Mouse (Mus musculus): ENCODE measurements around the gene Col13a1. TPM values are rescaled to one million over a fixed set of nuclear protein-coding genes. Genes with fewer than 3 reads are reported as not detected.

The Col13a1 gene
- total RNA-seq, 2 experiments from 2014 or later: not detected

DNA sequence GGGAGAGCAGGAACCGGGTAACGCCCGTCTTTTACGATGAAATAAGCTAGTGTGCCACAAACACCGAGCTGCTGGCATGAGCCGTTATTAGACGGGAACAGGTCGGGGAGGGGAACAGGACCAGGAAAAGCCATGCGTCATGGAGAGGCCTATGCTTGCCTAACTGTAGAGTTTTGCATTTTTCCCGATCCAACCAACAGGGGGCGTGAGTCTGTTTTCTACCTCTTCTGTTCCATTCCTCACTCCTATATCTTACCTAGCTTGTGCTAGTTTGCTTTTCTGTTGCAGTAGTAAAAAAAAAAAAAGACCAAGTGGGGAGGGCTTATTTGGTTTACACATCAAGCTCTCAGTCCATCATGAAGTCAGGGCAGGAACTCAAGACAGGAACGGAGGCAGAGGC lies 61.8 kb downstream of the Col13a1 start:
- ATAC-seq (replicated peaks; ENCODE audit: low FRiP score, poor library complexity, severe bottlenecking): no peak

DNA sequence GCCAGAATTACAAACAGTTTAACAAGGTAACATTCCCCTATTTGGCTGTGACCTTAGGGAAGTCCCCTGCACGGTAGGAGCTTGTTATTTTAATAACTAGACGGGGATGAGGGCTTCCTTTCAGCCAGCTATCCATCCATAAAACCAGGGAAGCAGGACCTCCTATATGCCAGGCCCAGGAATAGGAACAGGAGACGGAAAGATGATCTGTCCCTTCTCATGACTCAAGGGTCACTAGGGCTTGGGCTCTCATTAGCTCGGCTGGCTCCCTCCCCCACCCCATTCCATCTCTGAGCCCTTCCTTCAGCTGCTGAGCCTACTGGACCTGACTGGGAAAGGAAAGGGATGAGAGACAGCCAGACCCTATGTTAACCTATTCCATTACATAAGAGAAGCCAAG lies 67.1 kb downstream of the Col13a1 start:
- no peak for ATAC-seq (replicated peaks; ENCODE audit: low FRiP score, poor library complexity, severe bottlenecking)

- no peak for ATAC-seq (replicated peaks; ENCODE audit: low FRiP score, poor library complexity, severe bottlenecking)
Observed at GRCm38 (mm10) chr10:61909004-61909403, 69.9 kb downstream of the Col13a1 start.

- ATAC-seq (replicated peaks; ENCODE audit: low FRiP score, poor library complexity, severe bottlenecking): no peak
Observed at GRCm38 (mm10) chr10:61906226-61906625, 72.7 kb downstream of the Col13a1 start.

GRCm38 (mm10) chr10:61905308-61905707 lies 73.6 kb downstream of the Col13a1 start:
- ATAC-seq (replicated peaks; ENCODE audit: low FRiP score, poor library complexity, severe bottlenecking): no peak

DNA sequence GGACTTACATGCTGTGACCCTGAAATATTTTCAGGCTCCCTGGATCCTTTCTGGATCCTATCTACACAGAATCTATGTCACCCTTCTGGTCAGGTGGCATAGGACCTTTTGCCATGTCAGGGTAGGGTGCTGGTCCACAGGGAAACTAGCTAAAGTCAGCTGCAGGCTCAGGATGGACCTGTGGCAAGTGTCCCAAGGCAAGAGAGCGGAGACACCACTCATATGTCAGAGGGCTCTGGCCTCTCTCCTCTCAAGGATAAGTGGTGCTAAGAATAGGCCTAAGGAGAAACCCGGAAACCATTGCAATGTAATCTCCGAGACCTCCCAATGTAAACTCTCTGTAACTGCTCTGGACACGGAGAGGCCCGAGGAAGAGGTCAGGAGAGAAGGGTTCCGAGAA lies 80.8 kb downstream of the Col13a1 start:
- no peak for ATAC-seq (replicated peaks; ENCODE audit: low FRiP score, poor library complexity, severe bottlenecking)

DNA sequence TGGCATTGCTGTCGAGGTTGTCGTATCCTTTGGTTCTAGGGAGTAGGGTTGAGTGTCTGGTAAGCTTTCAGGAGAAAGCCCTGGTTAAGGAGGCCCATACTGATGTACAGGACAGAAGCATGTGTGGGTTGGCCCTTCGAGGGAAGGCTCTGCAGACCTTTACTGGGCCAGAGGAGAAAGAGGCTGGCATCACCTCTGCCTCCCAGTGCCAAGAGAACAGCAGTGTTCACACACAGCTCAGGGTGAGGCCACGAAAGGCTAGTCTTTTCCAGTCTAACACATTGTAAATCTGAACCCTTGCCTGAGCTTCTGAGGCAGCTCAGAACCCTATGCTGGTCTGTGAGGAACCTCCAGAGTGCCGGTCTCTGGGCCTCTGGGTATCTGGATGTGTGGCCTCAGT lies 84.3 kb downstream of the Col13a1 start:
- ATAC-seq (replicated peaks; ENCODE audit: low FRiP score, poor library complexity, severe bottlenecking): no peak

DNA sequence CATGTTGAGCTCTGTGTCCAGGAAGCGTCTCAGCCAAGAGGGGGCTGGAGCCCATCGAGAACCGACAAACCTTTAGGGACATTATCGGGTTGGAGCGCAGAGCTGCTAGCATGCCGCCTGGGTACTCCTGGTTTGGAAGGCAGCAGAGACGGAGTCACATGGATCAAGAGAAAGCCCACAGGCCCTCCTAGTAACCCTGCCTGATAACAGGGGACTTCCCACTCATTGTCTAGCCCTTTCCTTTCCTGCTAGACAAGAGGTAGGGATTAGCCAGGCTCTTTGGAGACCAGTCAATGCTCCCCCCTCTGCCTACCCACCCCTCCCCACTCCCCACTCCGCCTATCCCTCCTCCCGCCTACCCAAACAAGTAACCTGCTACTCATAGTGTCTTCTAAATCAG lies 87.8 kb downstream of the Col13a1 start:
- ATAC-seq (replicated peaks; ENCODE audit: low FRiP score, poor library complexity, severe bottlenecking): no peak

DNA sequence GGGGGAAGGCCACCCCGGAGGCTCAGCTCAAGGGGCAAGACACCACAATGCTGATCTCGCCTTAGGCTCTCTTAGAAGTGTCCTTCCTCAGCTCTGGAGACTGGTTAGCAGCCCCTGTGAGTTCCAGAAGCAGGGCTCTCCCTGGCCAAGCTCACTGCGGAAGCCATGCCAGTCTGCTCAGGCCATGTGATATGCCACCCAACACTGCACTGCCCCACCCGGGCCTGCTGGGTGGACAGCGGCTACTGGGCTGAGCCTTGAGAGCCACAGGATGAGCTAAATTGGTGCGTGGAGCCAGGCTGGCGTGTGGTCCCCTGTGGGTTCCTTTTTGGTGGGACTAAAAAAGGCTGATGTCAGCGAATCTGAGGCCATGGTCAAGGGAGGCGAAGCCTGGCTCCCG lies 88.6 kb downstream of the Col13a1 start:
- ATAC-seq (replicated peaks; ENCODE audit: low FRiP score, poor library complexity, severe bottlenecking): no peak

DNA sequence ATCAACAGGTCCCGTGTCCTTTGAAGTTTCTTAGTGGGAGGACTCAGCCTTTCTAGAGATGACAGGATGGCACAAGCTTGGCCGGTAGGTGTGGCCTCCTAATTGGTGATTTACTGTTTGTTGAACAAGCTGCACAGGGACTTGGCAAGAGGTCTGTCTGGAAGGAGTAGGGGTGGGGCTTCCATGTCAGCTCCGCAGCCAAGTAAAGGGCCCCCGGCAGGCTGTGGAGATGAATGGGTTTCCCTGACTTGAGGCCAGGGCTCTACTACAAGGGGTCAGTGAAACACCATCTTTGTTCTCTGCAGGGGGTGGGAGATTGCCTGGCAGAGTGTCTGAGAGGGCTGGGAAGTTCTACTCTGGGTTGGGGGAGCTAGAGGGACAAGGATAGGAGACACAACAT lies 99.5 kb downstream of the Col13a1 start:
- ATAC-seq (replicated peaks; ENCODE audit: low FRiP score, poor library complexity, severe bottlenecking): no peak

- no peak for ATAC-seq (replicated peaks; ENCODE audit: low FRiP score, poor library complexity, severe bottlenecking)
Observed at GRCm38 (mm10) chr10:61877787-61878186, 101.1 kb downstream of the Col13a1 start.

GRCm38 (mm10) chr10:61869796-61870195 lies 109.1 kb downstream of the Col13a1 start:
- ATAC-seq (replicated peaks; ENCODE audit: low FRiP score, poor library complexity, severe bottlenecking): no peak

GRCm38 (mm10) chr10:61866045-61866580 lies 112.8 kb downstream of the Col13a1 start:
- ATAC-seq (replicated peaks; ENCODE audit: low FRiP score, poor library complexity, severe bottlenecking): no peak

DNA sequence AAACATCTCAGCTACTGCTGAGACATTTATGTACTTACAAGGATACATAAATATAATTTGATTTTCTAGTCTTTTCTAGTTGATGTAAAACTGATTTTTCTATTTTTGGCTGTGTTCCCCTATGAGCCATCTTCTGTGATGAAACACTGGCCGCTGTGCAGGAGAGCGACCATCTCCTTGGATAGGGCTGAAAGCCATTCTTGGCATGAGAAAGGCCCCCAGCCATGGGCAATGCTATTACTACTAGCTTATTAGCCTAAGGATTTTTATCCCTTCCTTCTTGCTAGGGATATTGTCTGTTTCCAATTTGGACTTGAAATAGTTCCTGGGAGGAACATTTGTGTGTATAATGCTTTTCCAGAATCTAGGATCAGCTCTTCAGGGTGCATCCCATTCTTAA lies 119.5 kb downstream of the Col13a1 start:
- no peak for ATAC-seq (replicated peaks; ENCODE audit: low FRiP score, poor library complexity, severe bottlenecking)

- no peak for ATAC-seq (replicated peaks; ENCODE audit: low FRiP score, poor library complexity, severe bottlenecking)
Observed at GRCm38 (mm10) chr10:61855139-61855675, 123.7 kb downstream of the Col13a1 start.

DNA sequence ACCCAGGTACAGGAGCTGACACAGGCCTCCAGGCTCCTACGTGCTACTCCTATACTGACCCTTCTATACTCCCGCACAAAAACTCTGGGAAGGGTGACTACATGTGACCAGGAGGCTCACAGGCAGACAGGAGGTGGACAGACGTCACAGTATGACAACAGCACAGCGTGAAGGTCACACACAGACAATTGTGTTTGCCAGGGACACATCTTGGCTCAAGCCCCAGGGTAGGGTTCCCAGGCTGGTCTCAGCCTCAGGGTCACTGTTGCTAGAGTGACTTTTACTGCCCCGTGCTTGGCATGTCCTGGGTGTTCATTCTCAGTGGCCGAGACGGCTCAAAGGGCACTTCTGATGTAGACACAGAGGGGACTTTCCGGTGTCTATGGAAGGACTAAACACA lies 126.1 kb downstream of the Col13a1 start:
- ATAC-seq (replicated peaks; ENCODE audit: low FRiP score, poor library complexity, severe bottlenecking): no peak

- no peak for ATAC-seq (replicated peaks; ENCODE audit: low FRiP score, poor library complexity, severe bottlenecking)
Observed at GRCm38 (mm10) chr10:61848553-61848952, 130.4 kb downstream of the Col13a1 start.

- no peak for ATAC-seq (replicated peaks; ENCODE audit: low FRiP score, poor library complexity, severe bottlenecking)
Observed at GRCm38 (mm10) chr10:61845476-61845875, 133.4 kb downstream of the Col13a1 start.

GRCm38 (mm10) chr10:61844475-61844874 lies 134.4 kb downstream of the Col13a1 start:
- no peak for ATAC-seq (replicated peaks; ENCODE audit: low FRiP score, poor library complexity, severe bottlenecking)

DNA sequence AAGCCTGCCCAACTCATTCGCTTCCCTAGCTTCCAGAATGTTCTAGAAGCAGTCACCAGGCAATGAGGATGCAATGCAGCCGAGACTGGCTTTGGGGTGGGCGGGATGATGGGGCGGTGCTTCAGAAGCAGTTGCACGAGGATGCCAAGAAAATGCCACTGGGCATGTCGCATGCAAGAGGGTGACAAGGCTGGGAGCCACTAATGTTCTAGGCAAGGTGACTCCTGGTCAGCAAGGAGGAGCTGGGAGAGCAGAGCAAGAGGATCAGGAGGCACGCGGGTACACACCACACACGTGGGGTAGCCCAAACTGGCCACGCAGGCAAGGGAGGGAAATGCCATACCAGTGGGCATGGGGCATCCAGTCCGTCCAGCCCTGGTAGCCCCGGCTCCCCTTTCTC lies 136.6 kb downstream of the Col13a1 start:
- ATAC-seq (replicated peaks; ENCODE audit: low FRiP score, poor library complexity, severe bottlenecking): no peak

- no peak for ATAC-seq (replicated peaks; ENCODE audit: low FRiP score, poor library complexity, severe bottlenecking)
Observed at GRCm38 (mm10) chr10:61839326-61839725, 139.6 kb downstream of the Col13a1 start.

DNA sequence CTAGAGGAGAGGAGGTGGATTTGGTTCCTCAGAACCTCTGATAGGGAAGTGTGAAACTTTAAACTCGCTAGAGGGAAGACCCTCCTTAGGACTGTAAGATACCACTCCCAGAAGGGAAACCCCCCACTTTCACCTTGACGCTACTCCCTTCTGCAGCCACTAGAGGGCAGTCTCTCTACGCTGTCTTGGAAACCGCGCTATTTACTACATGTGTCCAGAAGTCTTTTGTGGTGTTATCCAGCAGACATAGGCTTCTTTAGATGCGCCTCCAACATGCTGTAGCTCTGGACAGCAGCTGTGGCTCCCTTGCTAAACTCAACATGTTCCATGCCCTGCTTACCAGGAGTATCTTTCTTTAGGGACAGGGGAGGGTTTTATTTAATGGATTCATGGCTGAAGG lies 140.1 kb downstream of the Col13a1 start:
- ATAC-seq (replicated peaks; ENCODE audit: low FRiP score, poor library complexity, severe bottlenecking): no peak

Measured in erythroid progenitor cell, adult 5-6 weeks (primary cell).